Mouse (Mus musculus) spleen, adult 2 months (tissue): ENCODE measurements around the gene Negr1.

Experiments used
- CTCF ChIP-seq: fragments of 200-500 bp; IDR thresholded peaks from 2 replicates; pipeline ENCODE4 v1.5.1; 2011; ENCODE audit warnings: mild to moderate bottlenecking, inconsistent platforms; ENCODE audit not compliant: insufficient read depth, insufficient read length, insufficient replicate concordance; ENCODE audit errors: extremely low read depth
- POLR2A ChIP-seq: fragments of 200-500 bp; IDR thresholded peaks from 2 replicates; pipeline ENCODE4 v1.6.1; 2011; ENCODE audit warnings: low read depth, low read length, inconsistent platforms

GRCm38 (mm10) chr3:156632942-156633341, 71.3 kb downstream of the Negr1 start:
- no peak for TF ChIP-seq POLR2A
- TF ChIP-seq CTCF: no peak
